In genomic region chr5:24481647-24482046, GRCm38 (mm10) we compare ENCODE assay signal across 8 mouse cellular contexts. TPM values are rescaled to one million over a fixed set of nuclear protein-coding genes. Genes with fewer than 3 reads are reported as not detected.
A peak's percentile ranks its signal among the peaks of the same experiment; 100 is the strongest.
DNase-seq lines count a peak whose midpoint lies in the region; ATAC-seq and TF ChIP-seq lines count a peak whose summit lies in the region.

No protein-coding gene starts in this region.

- 6% methylated on average over 4 of the region's 4 CpGs for WGBS in forebrain, embryonic 16.5 days
- WGBS in intestine, embryonic 16.5 days = 12% methylated on average over 4 of the region's 4 CpGs
- 22% methylated on average over 3 of the region's 4 CpGs for WGBS in limb, embryonic 14.5 days

- H3K9ac ChIP-seq in forebrain, embryonic 16.5 days (replicated peaks; ENCODE audit: low read depth, low read length) = no peak overlapping the region
- H3K9ac ChIP-seq in intestine, embryonic 16.5 days (ENCODE audit: low read depth, low read length) = no peak overlapping the region
- no peak overlapping the region for H3K9ac ChIP-seq in limb, embryonic 14.5 days (ENCODE audit: low read depth, low read length, severe bottlenecking)

- H3K9me3 ChIP-seq in forebrain, embryonic 16.5 days (ENCODE audit: control insufficient read depth, low read length) = no peaks in the 10 kb centered on the region
- no peaks in the 10 kb centered on the region for H3K9me3 ChIP-seq in intestine, embryonic 16.5 days (ENCODE audit: control insufficient read depth, low read length)
- no peaks in the 10 kb centered on the region for H3K9me3 ChIP-seq in limb, embryonic 14.5 days (ENCODE audit: control insufficient read depth, low read length)

- no peak overlapping the region for H3K4me3 ChIP-seq in forebrain, embryonic 16.5 days (replicated peaks; ENCODE audit: low read length)
- H3K4me3 ChIP-seq in intestine, embryonic 16.5 days (ENCODE audit: low read length) = no peak overlapping the region
- no peak overlapping the region for H3K4me3 ChIP-seq in limb, embryonic 14.5 days (replicated peaks; ENCODE audit: low read length)

- no peak overlapping the region for H3K4me2 ChIP-seq in forebrain, embryonic 16.5 days (ENCODE audit: low read length)
- no peak overlapping the region for H3K4me2 ChIP-seq in intestine, embryonic 16.5 days (ENCODE audit: low read depth, low read length)
- H3K4me2 ChIP-seq in limb, embryonic 14.5 days (replicated peaks; ENCODE audit: low read depth, low read length, severe bottlenecking) = no peak overlapping the region

- H3K27ac ChIP-seq in forebrain, embryonic 16.5 days (ENCODE audit: low read length) = no peak overlapping the region
- H3K27ac ChIP-seq in intestine, embryonic 16.5 days (ENCODE audit: low read length) = no peak overlapping the region
- no peak overlapping the region for H3K27ac ChIP-seq in limb, embryonic 14.5 days (replicated peaks; ENCODE audit: low read depth, low read length)

- no peak for TF ChIP-seq POLR2A in limb, embryonic 14.5 days (IDR thresholded peaks at IDR 0.05; ENCODE audit: borderline replicate concordance, extremely low read depth, insufficient read depth, insufficient read length)

- ATAC-seq in forebrain, embryonic 16.5 days = peak; percentile 50
- ATAC-seq in intestine, embryonic 16.5 days = peak; percentile 40
- peak; percentile 54 for ATAC-seq in limb, embryonic 14.5 days (ENCODE audit: low FRiP score, low read depth)

- H3K4me1 ChIP-seq in forebrain, embryonic 16.5 days (replicated peaks; ENCODE audit: control insufficient read depth, insufficient read depth, low read length) = peaks cover 26% of the 10 kb centered on the region
- peaks cover 14% of the 10 kb centered on the region for H3K4me1 ChIP-seq in intestine, embryonic 16.5 days (ENCODE audit: control insufficient read depth, insufficient read depth, low read length)
- H3K4me1 ChIP-seq in limb, embryonic 14.5 days (ENCODE audit: control insufficient read depth, insufficient read depth, low read length) = peaks cover 4% of the 10 kb centered on the region; the same call in 1 of the 2 replicates

- no peaks in the 10 kb centered on the region for H3K27me3 ChIP-seq in forebrain, embryonic 16.5 days (replicated peaks; ENCODE audit: control insufficient read depth, insufficient read depth, low read length)
- no peaks in the 10 kb centered on the region for H3K27me3 ChIP-seq in intestine, embryonic 16.5 days (replicated peaks; ENCODE audit: control insufficient read depth, insufficient read depth, low read length)
- H3K27me3 ChIP-seq in limb, embryonic 14.5 days (ENCODE audit: control insufficient read depth, insufficient read depth, low read length) = no peaks in the 10 kb centered on the region

- H3K36me3 ChIP-seq in forebrain, embryonic 16.5 days (ENCODE audit: control insufficient read depth, insufficient read depth) = peaks cover 14% of the 10 kb centered on the region
- H3K36me3 ChIP-seq in intestine, embryonic 16.5 days (ENCODE audit: control insufficient read depth, insufficient read depth, low read length) = peaks cover 16% of the 10 kb centered on the region
- peaks cover 79% of the 10 kb centered on the region for H3K36me3 ChIP-seq in limb, embryonic 14.5 days (ENCODE audit: control insufficient read depth, insufficient read depth, low read length)

- peak; percentile 27 for DNase-seq in ovary, postnatal 10 days (ENCODE audit: low spot score)
- DNase-seq in ovary, adult 18-20 months (ENCODE audit: low spot score) = no peak
- DNase-seq in cerebellum, adult 11 months = peak; percentile 66
- peak; percentile 80 for DNase-seq in limb, embryonic 14.5 days (ENCODE audit: low spot score)
- DNase-seq in neural tube, embryonic 10.5 days (ENCODE audit: extremely low spot score, low spot score) = peak; percentile 80
- peak; percentile 34 for DNase-seq in thymus, postnatal 0 days (ENCODE audit: low spot score)

RNA-seq across cellular contexts. Expression of gene Agap3, which starts 29.7 kb away (rescaled TPM):
- 57.0 and 58.6 TPM in 2 replicates for polyA plus RNA-seq in forebrain, embryonic 16.5 days (2015; fragmentation: Nextera tagmentation; extraction: Ambion mirVana)
- 10.2 and 10.7 TPM in 2 replicates for polyA plus RNA-seq in intestine, embryonic 16.5 days (2015; fragmentation: Nextera tagmentation; extraction: Ambion mirVana)
- polyA plus RNA-seq in limb, embryonic 14.5 days (2012; rRNA removed) = 103 and 114 TPM in 2 replicates
- polyA plus RNA-seq in limb, embryonic 14.5 days (2014; fragmentation: Nextera tagmentation; extraction: Ambion mirVana) = 57.9 and 61.7 TPM in 2 replicates
- 24.5 and 26.9 TPM in 2 replicates for polyA plus RNA-seq in thymus, postnatal 0 days (2015; fragmentation: Nextera tagmentation; extraction: Ambion mirVana)

RNA-seq across cellular contexts. Expression of gene Tmub1, which starts 34.0 kb away (rescaled TPM):
- polyA plus RNA-seq in forebrain, embryonic 16.5 days (2015; fragmentation: Nextera tagmentation; extraction: Ambion mirVana) = 37.3 and 45.4 TPM in 2 replicates
- 28.5 and 28.7 TPM in 2 replicates for polyA plus RNA-seq in intestine, embryonic 16.5 days (2015; fragmentation: Nextera tagmentation; extraction: Ambion mirVana)
- 29.8 and 35.5 TPM in 2 replicates for polyA plus RNA-seq in limb, embryonic 14.5 days (2012; rRNA removed)
- 23.2 and 23.5 TPM in 2 replicates for polyA plus RNA-seq in limb, embryonic 14.5 days (2014; fragmentation: Nextera tagmentation; extraction: Ambion mirVana)
- polyA plus RNA-seq in thymus, postnatal 0 days (2015; fragmentation: Nextera tagmentation; extraction: Ambion mirVana) = 33.7 and 35.4 TPM in 2 replicates

RNA-seq across cellular contexts. Expression of gene Fastk, which starts 36.6 kb away (rescaled TPM):
- polyA plus RNA-seq in forebrain, embryonic 16.5 days (2015; fragmentation: Nextera tagmentation; extraction: Ambion mirVana) = 92.2 and 96.3 TPM in 2 replicates
- 113 and 117 TPM in 2 replicates for polyA plus RNA-seq in intestine, embryonic 16.5 days (2015; fragmentation: Nextera tagmentation; extraction: Ambion mirVana)
- 295 and 397 TPM in 2 replicates for polyA plus RNA-seq in limb, embryonic 14.5 days (2012; rRNA removed)
- polyA plus RNA-seq in limb, embryonic 14.5 days (2014; fragmentation: Nextera tagmentation; extraction: Ambion mirVana) = 113 and 120 TPM in 2 replicates
- polyA plus RNA-seq in thymus, postnatal 0 days (2015; fragmentation: Nextera tagmentation; extraction: Ambion mirVana) = 86.0 and 88.5 TPM in 2 replicates

RNA-seq across cellular contexts. Expression of gene Gbx1, which starts 45.4 kb away (rescaled TPM):
- 0.45 and 1.3 TPM in 2 replicates for polyA plus RNA-seq in forebrain, embryonic 16.5 days (2015; fragmentation: Nextera tagmentation; extraction: Ambion mirVana)
- 0.04 TPM in 1 of 2 replicates, not detected in the other for polyA plus RNA-seq in intestine, embryonic 16.5 days (2015; fragmentation: Nextera tagmentation; extraction: Ambion mirVana)
- polyA plus RNA-seq in limb, embryonic 14.5 days (2012; rRNA removed) = 0.04 and 0.05 TPM in 2 replicates
- not detected in 2 replicates for polyA plus RNA-seq in limb, embryonic 14.5 days (2014; fragmentation: Nextera tagmentation; extraction: Ambion mirVana)
- polyA plus RNA-seq in thymus, postnatal 0 days (2015; fragmentation: Nextera tagmentation; extraction: Ambion mirVana) = 0.10 TPM in 1 of 2 replicates, not detected in the other

RNA-seq across cellular contexts. Expression of gene Slc4a2, which starts 58.0 kb away (rescaled TPM):
- 19.1 and 23.9 TPM in 2 replicates for polyA plus RNA-seq in forebrain, embryonic 16.5 days (2015; fragmentation: Nextera tagmentation; extraction: Ambion mirVana)
- 52.7 and 59.2 TPM in 2 replicates for polyA plus RNA-seq in intestine, embryonic 16.5 days (2015; fragmentation: Nextera tagmentation; extraction: Ambion mirVana)
- 69.1 and 84.1 TPM in 2 replicates for polyA plus RNA-seq in limb, embryonic 14.5 days (2012; rRNA removed)
- polyA plus RNA-seq in limb, embryonic 14.5 days (2014; fragmentation: Nextera tagmentation; extraction: Ambion mirVana) = 30.0 and 37.1 TPM in 2 replicates
- 23.2 and 26.6 TPM in 2 replicates for polyA plus RNA-seq in thymus, postnatal 0 days (2015; fragmentation: Nextera tagmentation; extraction: Ambion mirVana)
